Mouse (Mus musculus): Measurements from ENCODE around the gene Fermt1.

Gene Fermt1

GRCm38 (mm10) chr2:132861456-132861855, 84.2 kb downstream of the Fermt1 start:
- no peak for DNase-seq (ENCODE audit: inconsistent ontology term)

GRCm38 (mm10) chr2:132860435-132860834, 85.3 kb downstream of the Fermt1 start:
- DNase-seq (ENCODE audit: inconsistent ontology term) = no peak

GRCm38 (mm10) chr2:132856333-132856732, 89.4 kb downstream of the Fermt1 start:
- no peak for DNase-seq (ENCODE audit: inconsistent ontology term)
